Mouse (Mus musculus): ENCODE data around the gene Syne4. TPM values are rescaled to one million over a fixed set of nuclear protein-coding genes. Genes with fewer than 3 reads are reported as not detected.

Gene Syne4
- polyA plus RNA-seq, 1 experiment from 2014 or later, result 60.5 TPM

DNA sequence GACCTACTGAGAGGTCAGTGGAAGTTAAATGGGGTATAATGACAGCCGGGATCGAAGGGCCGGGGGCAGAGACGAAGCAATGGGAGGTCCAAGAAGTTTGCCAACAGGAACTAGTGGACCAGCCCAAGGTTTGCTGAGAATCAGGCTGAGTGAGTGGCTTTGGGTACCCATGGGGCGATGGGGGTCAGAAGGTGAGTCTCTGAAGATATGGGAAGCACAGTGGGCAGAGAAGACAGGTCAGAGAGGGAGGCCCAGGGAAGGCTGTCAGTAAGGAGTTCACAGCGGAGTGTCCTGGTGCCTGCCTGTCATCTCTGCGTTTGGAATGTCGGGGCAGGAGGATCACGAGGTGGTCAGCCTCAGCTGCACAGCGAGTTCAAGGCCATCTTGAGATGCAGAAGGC is 13.8 kb downstream of the Syne4 start:
- Histone ChIP-seq H3K9ac (ENCODE audit: low read length) (no peak overlapping the region), H3K4me2 (ENCODE audit: low read length) (no peak overlapping the region), H3K4me3 (ENCODE audit: low read depth, low read length) (no peak overlapping the region), H3K9me3 (ENCODE audit: control insufficient read depth, low read length) (no peaks in the 10 kb centered on the region), H3K27ac (ENCODE audit: low read depth) (no peak overlapping the region), H3K27me3 (replicated peaks; ENCODE audit: control insufficient read depth, insufficient read depth, low read length) (0 out of 2 replicates have a peak, but pooled peaks cover 4% of the 10 kb centered on the region), H3K36me3 (ENCODE audit: control insufficient read depth, insufficient read depth, low read length) (no peaks in the 10 kb centered on the region), H3K4me1 (replicated peaks; ENCODE audit: control insufficient read depth, insufficient read depth, low read length) (peaks cover 1% of the 10 kb centered on the region)
- ATAC-seq (replicated peaks; ENCODE audit: low FRiP score, low TSS enrichment, low read depth), result no peak
- 46% methylated on average over 10 of the region's 10 CpGs for WGBS
- DNase-seq (ENCODE audit: low spot score), result no peak

DNA sequence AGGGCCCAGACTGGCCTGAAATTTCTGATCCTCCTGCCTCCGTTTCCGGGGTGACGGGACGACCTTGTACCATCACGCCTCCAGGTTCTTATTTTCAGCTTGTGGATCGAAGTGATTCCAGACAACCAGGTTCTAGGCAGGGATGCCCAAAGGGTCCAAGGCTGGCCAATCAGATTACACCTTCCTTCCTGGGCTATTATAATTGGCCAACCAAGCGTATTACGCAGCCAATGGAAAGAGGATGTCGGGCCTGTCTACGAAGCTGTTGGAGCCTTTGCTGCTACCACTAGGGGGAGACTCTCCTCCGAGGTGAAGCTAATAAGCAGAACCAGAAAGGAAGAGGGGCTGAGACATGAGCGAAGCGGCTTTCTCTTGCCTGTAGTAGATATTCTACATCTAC is 17.3 kb downstream of the Syne4 start:
- DNase-seq (ENCODE audit: low spot score) (peak; percentile 74), ATAC-seq (replicated peaks; ENCODE audit: low FRiP score, low TSS enrichment, low read depth) (peak; percentile 73)
- Histone ChIP-seq H3K4me2 (ENCODE audit: low read length) (peak overlapping the region; percentile 16; the same call in 1 of the 2 replicates), H3K4me1 (replicated peaks; ENCODE audit: control insufficient read depth, insufficient read depth, low read length) (peaks cover 5% of the 10 kb centered on the region), H3K9ac (ENCODE audit: low read length) (no peak overlapping the region), H3K27ac (ENCODE audit: low read depth) (no peak overlapping the region), H3K27me3 (replicated peaks; ENCODE audit: control insufficient read depth, insufficient read depth, low read length) (peaks cover 27% of the 10 kb centered on the region), H3K9me3 (ENCODE audit: control insufficient read depth, low read length) (no peaks in the 10 kb centered on the region), H3K36me3 (ENCODE audit: control insufficient read depth, insufficient read depth, low read length) (no peaks in the 10 kb centered on the region), H3K4me3 (ENCODE audit: low read depth, low read length) (no peak overlapping the region)
- 10% methylated on average over 13 of the region's 13 CpGs for WGBS

DNA sequence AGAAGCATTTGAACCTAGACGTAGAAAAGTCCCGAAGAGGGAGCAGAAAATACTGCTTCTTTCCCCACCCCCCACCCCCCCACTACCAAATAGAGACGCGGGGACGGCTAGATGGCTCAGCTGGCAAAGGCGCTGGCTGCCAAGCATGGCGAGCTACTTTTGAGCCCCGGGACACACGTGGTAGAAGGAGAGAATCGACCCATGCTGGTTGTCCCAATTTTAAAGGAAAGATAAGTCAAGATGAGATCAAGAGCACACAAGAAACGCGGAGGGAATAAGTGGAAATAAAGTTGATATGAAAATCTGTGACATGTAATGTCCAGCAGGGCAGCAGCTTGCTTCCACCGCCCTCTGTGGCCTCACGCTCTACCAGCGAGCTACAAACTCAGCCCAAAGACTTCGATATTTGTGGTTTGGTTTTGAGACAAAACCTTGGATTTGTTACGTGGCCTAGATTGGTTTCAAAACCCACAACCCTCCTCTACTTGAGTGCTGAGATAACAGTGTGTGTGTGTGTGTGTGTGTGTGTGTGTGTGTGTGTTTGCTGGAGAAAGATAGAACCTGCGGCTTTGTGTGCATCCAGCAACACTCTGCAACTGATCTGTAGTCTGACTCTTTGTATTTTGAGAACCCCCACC is 18.1 kb downstream of the Syne4 start:
- H3K36me3 ChIP-seq (ENCODE audit: control insufficient read depth, insufficient read depth, low read length), result no peaks in the 10 kb centered on the region
- H3K4me2 ChIP-seq (ENCODE audit: low read length), result no peak overlapping the region
- no peaks in the 10 kb centered on the region for H3K9me3 ChIP-seq (ENCODE audit: control insufficient read depth, low read length)
- WGBS, result 68% methylated on average over 18 of the region's 18 CpGs
- peaks cover 5% of the 10 kb centered on the region for H3K4me1 ChIP-seq (replicated peaks; ENCODE audit: control insufficient read depth, insufficient read depth, low read length)
- DNase-seq (ENCODE audit: low spot score) (no peak), ATAC-seq (replicated peaks; ENCODE audit: low FRiP score, low TSS enrichment, low read depth) (no peak)
- H3K27ac ChIP-seq (ENCODE audit: low read depth), result no peak overlapping the region
- H3K27me3 ChIP-seq (replicated peaks; ENCODE audit: control insufficient read depth, insufficient read depth, low read length), result peaks cover 27% of the 10 kb centered on the region
- no peak overlapping the region for H3K9ac ChIP-seq (ENCODE audit: low read length)
- no peak overlapping the region for H3K4me3 ChIP-seq (ENCODE audit: low read depth, low read length)

DNA sequence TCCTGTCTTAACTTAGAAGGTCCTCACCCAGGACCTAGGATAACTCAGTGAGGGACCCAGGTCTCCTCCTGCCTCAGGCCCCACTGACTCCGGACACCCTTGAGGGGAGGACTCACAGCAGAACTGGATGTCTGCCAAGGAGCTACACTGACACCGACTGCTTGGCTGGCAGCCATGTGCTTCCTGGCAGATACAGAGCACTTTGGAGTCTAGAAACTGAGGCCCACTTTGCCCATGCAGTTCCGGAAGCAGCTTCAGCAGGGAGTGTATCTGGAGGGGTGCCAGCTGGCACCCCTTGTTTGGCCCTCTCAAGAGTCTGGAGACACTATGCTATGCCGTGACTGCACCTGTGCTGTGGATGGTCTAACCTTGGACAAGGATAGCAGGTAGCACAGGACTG is 18.8 kb downstream of the Syne4 start:
- 22% methylated on average over 4 of the region's 4 CpGs for WGBS
- Histone ChIP-seq H3K9me3 (ENCODE audit: control insufficient read depth, low read length) (no peaks in the 10 kb centered on the region), H3K4me3 (ENCODE audit: low read depth, low read length) (no peak overlapping the region), H3K4me2 (ENCODE audit: low read length) (no peak overlapping the region), H3K4me1 (replicated peaks; ENCODE audit: control insufficient read depth, insufficient read depth, low read length) (peaks cover 5% of the 10 kb centered on the region), H3K27ac (ENCODE audit: low read depth) (no peak overlapping the region), H3K27me3 (replicated peaks; ENCODE audit: control insufficient read depth, insufficient read depth, low read length) (peaks cover 27% of the 10 kb centered on the region), H3K36me3 (ENCODE audit: control insufficient read depth, insufficient read depth, low read length) (no peaks in the 10 kb centered on the region), H3K9ac (ENCODE audit: low read length) (no peak overlapping the region)
- peak; percentile 59 for DNase-seq (ENCODE audit: low spot score)
- no peak; the same call in 1 of the 2 replicates for ATAC-seq (replicated peaks; ENCODE audit: low FRiP score, low TSS enrichment, low read depth)

DNA sequence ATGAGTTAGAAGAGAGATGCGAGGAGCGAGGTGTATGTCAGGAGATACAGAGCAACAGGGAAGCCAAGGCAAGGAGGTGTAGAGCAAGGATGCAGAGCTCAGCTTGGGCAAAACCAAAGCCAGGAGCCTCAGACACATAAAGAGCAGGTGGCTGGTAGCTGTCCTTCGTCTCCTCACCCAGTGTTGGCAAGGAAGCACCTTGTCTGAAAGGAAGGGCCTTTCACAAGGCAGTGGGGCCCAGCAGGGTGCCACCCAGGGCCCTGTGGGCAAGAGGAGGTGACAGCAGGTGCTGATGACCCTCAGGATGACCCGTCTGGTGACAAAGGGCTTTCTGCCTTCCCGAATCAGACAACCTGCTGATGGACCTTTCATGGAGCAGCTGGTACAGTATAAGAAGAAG is 20.0 kb downstream of the Syne4 start:
- no peak overlapping the region for H3K27ac ChIP-seq (ENCODE audit: low read depth)
- no peak overlapping the region for H3K4me2 ChIP-seq (ENCODE audit: low read length)
- no peak overlapping the region for H3K4me3 ChIP-seq (ENCODE audit: low read depth, low read length)
- peaks cover 5% of the 10 kb centered on the region for H3K4me1 ChIP-seq (replicated peaks; ENCODE audit: control insufficient read depth, insufficient read depth, low read length)
- no peaks in the 10 kb centered on the region for H3K36me3 ChIP-seq (ENCODE audit: control insufficient read depth, insufficient read depth, low read length)
- no peak for ATAC-seq (replicated peaks; ENCODE audit: low FRiP score, low TSS enrichment, low read depth)
- no peak overlapping the region for H3K9ac ChIP-seq (ENCODE audit: low read length)
- H3K27me3 ChIP-seq (replicated peaks; ENCODE audit: control insufficient read depth, insufficient read depth, low read length), result peaks cover 27% of the 10 kb centered on the region
- WGBS, result 74% methylated on average over 5 of the region's 5 CpGs
- no peaks in the 10 kb centered on the region for H3K9me3 ChIP-seq (ENCODE audit: control insufficient read depth, low read length)
- no peak for DNase-seq (ENCODE audit: low spot score)

DNA sequence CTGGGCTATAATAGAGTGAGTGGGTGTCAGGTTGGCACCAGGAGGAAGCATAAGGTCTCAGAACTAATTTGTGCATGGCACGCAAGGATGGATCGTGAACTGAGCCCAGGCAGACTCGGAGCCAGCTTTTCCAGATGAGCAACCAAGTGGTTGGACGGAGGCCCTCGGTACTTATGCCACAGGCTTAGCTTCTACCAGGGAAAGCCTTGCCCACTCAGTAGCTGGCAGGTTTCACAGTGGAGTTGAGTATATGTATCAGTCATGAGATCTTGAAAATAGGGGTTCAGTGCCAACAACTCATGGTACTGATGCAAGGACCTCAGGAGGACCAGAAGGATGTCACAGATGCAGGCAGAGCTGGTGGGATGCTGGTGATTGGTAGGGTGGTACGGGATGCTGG is 21.1 kb downstream of the Syne4 start:
- WGBS, result 77% methylated on average over 6 of the region's 6 CpGs
- Histone ChIP-seq H3K4me1 (replicated peaks; ENCODE audit: control insufficient read depth, insufficient read depth, low read length) (peaks cover 5% of the 10 kb centered on the region), H3K27ac (ENCODE audit: low read depth) (no peak overlapping the region), H3K27me3 (replicated peaks; ENCODE audit: control insufficient read depth, insufficient read depth, low read length) (peaks cover 27% of the 10 kb centered on the region), H3K36me3 (ENCODE audit: control insufficient read depth, insufficient read depth, low read length) (no peaks in the 10 kb centered on the region), H3K9ac (ENCODE audit: low read length) (no peak overlapping the region), H3K4me2 (ENCODE audit: low read length) (no peak overlapping the region), H3K9me3 (ENCODE audit: control insufficient read depth, low read length) (no peaks in the 10 kb centered on the region), H3K4me3 (ENCODE audit: low read depth, low read length) (no peak overlapping the region)
- ATAC-seq (replicated peaks; ENCODE audit: low FRiP score, low TSS enrichment, low read depth) (no peak), DNase-seq (ENCODE audit: low spot score) (no peak)

DNA sequence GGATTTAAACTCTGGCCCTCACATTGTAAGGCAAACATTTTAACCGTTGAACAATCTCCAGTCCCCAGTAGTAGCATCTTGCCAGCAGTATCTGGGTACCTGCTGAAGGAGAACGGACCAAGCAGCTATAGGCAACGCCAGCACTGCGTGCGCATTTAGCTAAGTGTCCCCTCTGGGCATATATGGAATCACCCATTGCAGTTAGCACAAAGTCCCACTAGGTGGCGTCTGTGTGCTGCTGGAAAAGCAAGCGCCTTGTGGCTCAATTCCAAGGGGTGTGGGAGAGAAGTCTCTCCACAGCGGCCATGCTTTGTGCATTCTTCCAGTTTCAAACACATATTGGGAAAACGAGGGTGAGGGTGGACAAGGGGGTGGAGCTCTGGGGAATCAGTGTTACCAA is 21.8 kb downstream of the Syne4 start:
- ATAC-seq (replicated peaks; ENCODE audit: low FRiP score, low TSS enrichment, low read depth) (peak; percentile 45; the same call in 1 of the 2 replicates), DNase-seq (ENCODE audit: low spot score) (peak; percentile 92)
- no peak overlapping the region for H3K4me3 ChIP-seq (ENCODE audit: low read depth, low read length)
- H3K9me3 ChIP-seq (ENCODE audit: control insufficient read depth, low read length), result no peaks in the 10 kb centered on the region
- no peaks in the 10 kb centered on the region for H3K36me3 ChIP-seq (ENCODE audit: control insufficient read depth, insufficient read depth, low read length)
- H3K27ac ChIP-seq (ENCODE audit: low read depth), result no peak overlapping the region
- peaks cover 27% of the 10 kb centered on the region for H3K27me3 ChIP-seq (replicated peaks; ENCODE audit: control insufficient read depth, insufficient read depth, low read length)
- no peak overlapping the region for H3K4me2 ChIP-seq (ENCODE audit: low read length)
- H3K9ac ChIP-seq (ENCODE audit: low read length), result no peak overlapping the region
- peaks cover 5% of the 10 kb centered on the region for H3K4me1 ChIP-seq (replicated peaks; ENCODE audit: control insufficient read depth, insufficient read depth, low read length)
- WGBS, result 4% methylated on average over 9 of the region's 9 CpGs

DNA sequence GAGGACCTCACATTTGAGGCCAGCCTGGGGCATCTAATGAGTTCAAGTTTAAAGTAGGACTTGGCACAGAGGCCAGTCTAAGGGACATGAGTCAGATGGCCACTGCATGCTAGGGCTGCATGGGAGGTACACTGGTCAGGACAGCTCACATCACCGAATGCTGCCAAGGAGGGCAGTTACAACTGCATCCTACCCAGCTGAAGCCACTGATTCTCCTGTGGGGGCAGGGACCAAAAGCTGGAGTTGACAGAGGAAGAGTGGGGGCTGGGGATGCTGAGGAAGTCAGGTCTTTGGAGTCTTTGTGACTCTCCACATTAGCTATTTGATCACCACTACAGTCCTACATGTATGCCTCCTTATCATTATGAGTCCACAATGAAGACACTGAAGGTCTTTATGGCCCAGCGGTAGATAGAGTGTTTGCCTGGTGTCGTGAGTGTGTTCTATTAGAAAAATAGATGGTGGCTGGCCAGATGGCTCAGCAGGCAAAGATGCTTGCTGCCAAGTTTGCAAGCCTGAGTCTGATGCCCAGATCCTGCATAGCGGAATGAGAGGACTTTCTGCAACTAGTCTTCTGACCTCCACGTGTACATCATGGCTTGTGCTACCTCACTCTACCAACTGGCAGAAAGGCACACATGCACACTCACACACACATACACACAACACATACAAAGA is 25.0 kb downstream of the Syne4 start:
- Histone ChIP-seq H3K9ac (ENCODE audit: low read length) (no peak overlapping the region), H3K9me3 (ENCODE audit: control insufficient read depth, low read length) (no peaks in the 10 kb centered on the region), H3K27ac (ENCODE audit: low read depth) (no peak overlapping the region), H3K4me2 (ENCODE audit: low read length) (no peak overlapping the region), H3K36me3 (ENCODE audit: control insufficient read depth, insufficient read depth, low read length) (no peaks in the 10 kb centered on the region), H3K4me1 (replicated peaks; ENCODE audit: control insufficient read depth, insufficient read depth, low read length) (no peaks in the 10 kb centered on the region), H3K4me3 (ENCODE audit: low read depth, low read length) (no peak overlapping the region), H3K27me3 (replicated peaks; ENCODE audit: control insufficient read depth, insufficient read depth, low read length) (peaks cover 18% of the 10 kb centered on the region)
- DNase-seq (ENCODE audit: low spot score), result no peak
- no peak for ATAC-seq (replicated peaks; ENCODE audit: low FRiP score, low TSS enrichment, low read depth)
- WGBS, result 72% methylated on average over 5 of the region's 5 CpGs
